Mouse (Mus musculus): ENCODE measurements at regions not wholly inside any gene's neighbourhood (a gene's known extent, or its start where the extent isn't known, plus 50 kb on each side); places are given as distances from the start of the nearest gene placed in this dataset.

GRCm38 (mm10) chr10:21775441-21775840, 106.5 kb upstream of the Sgk1 start:
- H3K4me3 ChIP-seq (ENCODE audit: low read depth, low read length): no peak overlapping the region
- no peak overlapping the region for H3K27ac ChIP-seq (ENCODE audit: insufficient read depth, low read depth, low read length)
- no peaks in the 10 kb centered on the region for H3K4me1 ChIP-seq (ENCODE audit: control insufficient read depth, insufficient read depth, insufficient read length, low read length)
- 82% methylated on average over 5 of the region's 5 CpGs for WGBS
- no peaks in the 10 kb centered on the region for H3K36me3 ChIP-seq (ENCODE audit: control insufficient read depth, insufficient read depth, low read length)
- no peaks in the 10 kb centered on the region for H3K27me3 ChIP-seq (ENCODE audit: control insufficient read depth, insufficient read depth, low read length)
- TF ChIP-seq POLR2A (IDR thresholded peaks at IDR 0.05; ENCODE audit: low read depth, low read length): no peak
- TF ChIP-seq CTCF (IDR thresholded peaks at IDR 0.05; ENCODE audit: extremely low read depth, insufficient read length, insufficient replicate concordance, low read depth, low read length): no peak

DNA sequence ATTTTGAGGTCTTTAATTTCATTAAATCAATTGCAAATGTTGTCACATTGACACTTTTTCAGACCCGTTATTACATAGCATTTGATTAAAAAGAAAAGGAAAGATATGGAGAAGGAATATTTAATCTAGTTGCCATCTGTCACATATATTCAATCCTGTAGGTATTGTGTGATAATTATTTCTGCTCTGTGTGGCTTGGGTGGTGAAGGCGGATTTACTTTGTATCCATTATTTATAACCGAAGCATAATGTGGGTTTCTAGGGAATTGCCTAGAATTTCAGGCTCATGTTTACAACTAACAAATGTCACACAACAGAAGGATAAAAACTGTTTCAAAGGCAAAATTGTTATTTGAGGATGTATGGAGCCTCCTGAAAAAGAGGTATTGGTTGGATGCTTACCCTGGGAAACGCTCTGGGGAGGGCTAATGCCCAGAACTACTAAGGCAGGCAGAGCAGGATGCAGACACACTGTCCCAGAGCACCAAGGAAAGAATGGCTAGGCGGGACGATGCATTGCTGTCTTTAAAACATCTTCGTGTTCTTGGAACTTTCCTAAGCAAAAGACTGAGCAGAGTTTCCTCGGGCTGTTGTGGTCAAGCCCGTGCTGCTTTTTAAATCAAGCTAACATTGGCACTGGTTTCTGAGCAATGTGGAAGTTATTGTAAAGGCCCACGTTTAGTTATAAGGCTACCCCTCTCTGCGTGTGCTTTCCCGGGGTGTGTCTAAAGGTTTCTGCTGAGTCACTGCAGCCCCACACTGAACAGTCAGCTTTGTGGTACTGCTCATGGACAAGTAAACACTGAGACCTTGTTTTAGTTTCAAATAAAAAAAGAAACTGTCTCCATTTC, 105.8 kb upstream of the Sgk1 start:
- H3K27ac ChIP-seq (ENCODE audit: insufficient read depth, low read depth, low read length): no peak overlapping the region
- H3K4me1 ChIP-seq (ENCODE audit: control insufficient read depth, insufficient read depth, insufficient read length, low read length): no peaks in the 10 kb centered on the region
- WGBS: 60% methylated on average over 12 of the region's 12 CpGs
- H3K27me3 ChIP-seq (ENCODE audit: control insufficient read depth, insufficient read depth, low read length): no peaks in the 10 kb centered on the region
- no peak overlapping the region for H3K4me3 ChIP-seq (ENCODE audit: low read depth, low read length)
- no peak for TF ChIP-seq POLR2A (IDR thresholded peaks at IDR 0.05; ENCODE audit: low read depth, low read length)
- TF ChIP-seq CTCF (IDR thresholded peaks at IDR 0.05; ENCODE audit: extremely low read depth, insufficient read length, insufficient replicate concordance, low read depth, low read length): no peak
- no peaks in the 10 kb centered on the region for H3K36me3 ChIP-seq (ENCODE audit: control insufficient read depth, insufficient read depth, low read length)

DNA sequence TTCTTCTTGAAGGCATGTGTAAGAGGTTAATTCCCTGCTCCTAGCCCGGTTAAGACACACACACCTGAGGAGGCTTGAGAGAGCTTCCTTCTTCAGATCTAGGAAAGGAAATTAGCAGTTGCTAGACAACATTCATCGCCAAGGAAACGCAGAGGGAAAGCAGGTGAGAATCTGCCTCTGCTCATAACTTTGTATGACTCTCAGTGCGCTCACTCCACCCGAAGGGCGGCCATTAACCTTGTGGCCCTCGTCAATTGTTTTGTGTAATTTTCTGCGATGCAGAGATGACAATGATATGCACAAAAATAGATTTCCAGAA, 105.3 kb upstream of the Sgk1 start:
- Histone ChIP-seq H3K36me3 (ENCODE audit: control insufficient read depth, insufficient read depth, low read length) (no peaks in the 10 kb centered on the region), H3K27me3 (ENCODE audit: control insufficient read depth, insufficient read depth, low read length) (no peaks in the 10 kb centered on the region), H3K27ac (ENCODE audit: insufficient read depth, low read depth, low read length) (no peak overlapping the region), H3K4me1 (ENCODE audit: control insufficient read depth, insufficient read depth, insufficient read length, low read length) (no peaks in the 10 kb centered on the region), H3K4me3 (ENCODE audit: low read depth, low read length) (no peak overlapping the region)
- 53% methylated on average over 8 of the region's 8 CpGs for WGBS
- TF ChIP-seq CTCF (IDR thresholded peaks at IDR 0.05; ENCODE audit: extremely low read depth, insufficient read length, insufficient replicate concordance, low read depth, low read length) (no peak), POLR2A (IDR thresholded peaks at IDR 0.05; ENCODE audit: low read depth, low read length) (no peak)

- no peaks in the 10 kb centered on the region for H3K4me1 ChIP-seq (ENCODE audit: control insufficient read depth, insufficient read depth, insufficient read length, low read length)
- H3K4me3 ChIP-seq (ENCODE audit: low read depth, low read length): no peak overlapping the region
- TF ChIP-seq POLR2A (IDR thresholded peaks at IDR 0.05; ENCODE audit: low read depth, low read length) (no peak), CTCF (IDR thresholded peaks at IDR 0.05; ENCODE audit: extremely low read depth, insufficient read length, insufficient replicate concordance, low read depth, low read length) (no peak)
- 76% methylated on average over 3 of the region's 3 CpGs for WGBS
- H3K27ac ChIP-seq (ENCODE audit: insufficient read depth, low read depth, low read length): no peak overlapping the region
- no peaks in the 10 kb centered on the region for H3K27me3 ChIP-seq (ENCODE audit: control insufficient read depth, insufficient read depth, low read length)
- no peaks in the 10 kb centered on the region for H3K36me3 ChIP-seq (ENCODE audit: control insufficient read depth, insufficient read depth, low read length)
Observed at GRCm38 (mm10) chr10:21777103-21777502, 104.9 kb upstream of the Sgk1 start.

DNA sequence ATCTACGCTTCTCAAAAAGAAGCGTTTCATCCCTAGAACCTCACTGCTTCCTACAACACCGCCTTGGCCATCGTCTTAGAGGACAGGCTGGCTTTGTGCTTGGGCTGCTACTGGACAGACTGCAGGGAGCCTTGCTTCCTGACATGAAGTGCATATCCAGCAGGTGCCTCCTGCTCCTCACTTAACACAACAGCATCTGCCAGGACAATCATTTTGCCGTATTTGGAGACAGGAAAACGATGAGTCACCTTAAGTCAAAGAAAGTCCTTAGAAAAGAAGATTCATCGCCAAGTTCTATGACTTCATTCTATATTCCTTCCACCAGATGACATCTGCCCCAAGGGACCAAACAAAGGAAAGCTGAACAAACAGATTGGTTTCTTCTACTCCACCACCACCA, 98.5 kb upstream of the Sgk1 start:
- WGBS: 81% methylated on average over 7 of the region's 7 CpGs
- TF ChIP-seq CTCF (IDR thresholded peaks at IDR 0.05; ENCODE audit: extremely low read depth, insufficient read length, insufficient replicate concordance, low read depth, low read length) (no peak), POLR2A (IDR thresholded peaks at IDR 0.05; ENCODE audit: low read depth, low read length) (no peak)
- Histone ChIP-seq H3K4me3 (ENCODE audit: low read depth, low read length) (no peak overlapping the region), H3K27ac (ENCODE audit: insufficient read depth, low read depth, low read length) (no peak overlapping the region), H3K4me1 (ENCODE audit: control insufficient read depth, insufficient read depth, insufficient read length, low read length) (no peaks in the 10 kb centered on the region), H3K36me3 (ENCODE audit: control insufficient read depth, insufficient read depth, low read length) (no peaks in the 10 kb centered on the region), H3K27me3 (ENCODE audit: control insufficient read depth, insufficient read depth, low read length) (no peaks in the 10 kb centered on the region)

DNA sequence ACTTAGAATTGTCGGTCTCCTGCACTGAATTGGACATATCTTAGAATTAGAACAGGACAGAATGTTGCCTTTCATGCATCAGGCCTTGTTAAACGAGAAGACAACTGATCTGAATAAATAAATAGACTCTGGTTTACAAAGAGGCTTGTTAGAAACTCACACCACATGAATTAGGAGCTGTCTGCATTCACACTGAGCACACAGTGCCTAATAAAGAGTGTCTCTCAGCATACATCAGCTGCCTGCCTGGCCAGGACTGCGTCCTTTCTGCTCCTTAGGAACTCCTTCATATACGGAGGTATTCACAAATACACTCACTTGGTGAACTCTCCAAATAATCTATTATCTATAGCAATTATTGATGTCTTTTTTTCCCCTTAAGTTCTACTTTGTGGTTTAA, 96.9 kb upstream of the Sgk1 start:
- 83% methylated on average over 4 of the region's 4 CpGs for WGBS
- TF ChIP-seq POLR2A (IDR thresholded peaks at IDR 0.05; ENCODE audit: low read depth, low read length): no peak
- TF ChIP-seq CTCF (IDR thresholded peaks at IDR 0.05; ENCODE audit: extremely low read depth, insufficient read length, insufficient replicate concordance, low read depth, low read length): no peak
- no peak overlapping the region for H3K4me3 ChIP-seq (ENCODE audit: low read depth, low read length)
- no peak overlapping the region for H3K27ac ChIP-seq (ENCODE audit: insufficient read depth, low read depth, low read length)
- no peaks in the 10 kb centered on the region for H3K27me3 ChIP-seq (ENCODE audit: control insufficient read depth, insufficient read depth, low read length)
- H3K36me3 ChIP-seq (ENCODE audit: control insufficient read depth, insufficient read depth, low read length): no peaks in the 10 kb centered on the region
- H3K4me1 ChIP-seq (ENCODE audit: control insufficient read depth, insufficient read depth, insufficient read length, low read length): peaks cover 5% of the 10 kb centered on the region; the same call in 1 of the 2 replicates

DNA sequence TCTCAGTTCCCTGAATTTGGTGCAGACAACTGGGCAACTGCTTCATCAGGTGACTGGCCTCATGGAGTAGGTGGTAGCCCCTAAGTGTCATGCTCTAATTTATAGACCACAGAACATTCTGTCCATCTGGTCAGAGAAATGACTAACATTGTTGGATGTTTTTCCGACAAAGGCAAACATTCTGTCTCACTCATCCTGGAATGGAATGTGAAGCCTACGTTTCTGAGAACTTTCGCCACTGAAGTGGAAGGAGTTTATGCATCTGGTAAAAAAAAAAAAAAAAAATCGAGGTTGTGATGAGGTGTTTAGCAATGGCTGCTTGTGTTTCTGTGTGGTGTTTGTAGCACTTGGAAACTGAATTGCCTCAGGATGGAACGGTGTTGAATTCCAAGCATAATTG, 96.2 kb upstream of the Sgk1 start:
- no peak for TF ChIP-seq POLR2A (IDR thresholded peaks at IDR 0.05; ENCODE audit: low read depth, low read length)
- Histone ChIP-seq H3K4me1 (ENCODE audit: control insufficient read depth, insufficient read depth, insufficient read length, low read length) (peaks cover 6% of the 10 kb centered on the region; the same call in 1 of the 2 replicates), H3K27me3 (ENCODE audit: control insufficient read depth, insufficient read depth, low read length) (no peaks in the 10 kb centered on the region), H3K36me3 (ENCODE audit: control insufficient read depth, insufficient read depth, low read length) (no peaks in the 10 kb centered on the region), H3K4me3 (ENCODE audit: low read depth, low read length) (no peak overlapping the region), H3K27ac (ENCODE audit: insufficient read depth, low read depth, low read length) (no peak overlapping the region)
- 72% methylated on average over 5 of the region's 5 CpGs for WGBS
